Mouse (Mus musculus) E14TG2a.4 (cell line): ENCODE results near the gene Kcna7.

Source experiments
- CTCF ChIP-seq: conservative IDR thresholded peaks from 2 replicates; pipeline ENCODE4 v1.5.1; 2014; ENCODE audit warnings: low read length
- NANOG ChIP-seq: IDR thresholded peaks from 2 replicates; pipeline ENCODE4 v1.6.1; 2014; ENCODE audit warnings: borderline replicate concordance, low read length, mixed read lengths
- POU5F1 ChIP-seq: IDR thresholded peaks from 2 replicates; pipeline ENCODE4 v1.6.1; 2014; ENCODE audit warnings: low read length, borderline replicate concordance

DNA sequence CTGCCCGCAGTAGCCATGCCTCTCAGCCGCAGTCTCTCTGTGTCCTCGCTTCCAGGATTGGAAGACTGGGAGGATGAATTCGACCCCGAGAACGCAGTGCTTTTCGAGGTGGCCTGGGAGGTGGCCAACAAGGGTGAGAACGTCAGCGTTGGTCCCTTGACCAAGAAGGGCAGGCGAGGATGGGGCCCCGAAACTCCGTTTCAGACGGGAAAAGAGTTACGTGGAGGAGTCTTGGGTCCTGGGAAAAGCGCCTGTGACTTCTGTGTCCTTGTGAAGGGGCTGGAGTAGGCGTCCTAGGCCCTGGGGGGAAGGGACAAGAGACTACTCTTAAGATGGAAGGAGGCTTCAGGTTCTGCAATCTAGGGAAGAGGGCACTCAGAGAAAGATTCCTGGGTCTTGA is 29.6 kb downstream of the Kcna7 start:
- TF ChIP-seq CTCF: no peak
- TF ChIP-seq POU5F1: no peak
- no peak for TF ChIP-seq NANOG
